Mouse (Mus musculus): ENCODE data around the gene Serpinh1.

Serpinh1 gene

GRCm38 (mm10) chr7:99326128-99326527, 26.9 kb downstream of the Serpinh1 start:
- DNase-seq (ENCODE audit: low spot score) = no peak

- no peak for DNase-seq (ENCODE audit: low spot score)
These were observed 28.2 kb downstream of the Serpinh1 start for GRCm38 (mm10) chr7:99324810-99325209.

GRCm38 (mm10) chr7:99323321-99323700, 29.7 kb downstream of the Serpinh1 start:
- no peak for DNase-seq (ENCODE audit: low spot score)

DNA sequence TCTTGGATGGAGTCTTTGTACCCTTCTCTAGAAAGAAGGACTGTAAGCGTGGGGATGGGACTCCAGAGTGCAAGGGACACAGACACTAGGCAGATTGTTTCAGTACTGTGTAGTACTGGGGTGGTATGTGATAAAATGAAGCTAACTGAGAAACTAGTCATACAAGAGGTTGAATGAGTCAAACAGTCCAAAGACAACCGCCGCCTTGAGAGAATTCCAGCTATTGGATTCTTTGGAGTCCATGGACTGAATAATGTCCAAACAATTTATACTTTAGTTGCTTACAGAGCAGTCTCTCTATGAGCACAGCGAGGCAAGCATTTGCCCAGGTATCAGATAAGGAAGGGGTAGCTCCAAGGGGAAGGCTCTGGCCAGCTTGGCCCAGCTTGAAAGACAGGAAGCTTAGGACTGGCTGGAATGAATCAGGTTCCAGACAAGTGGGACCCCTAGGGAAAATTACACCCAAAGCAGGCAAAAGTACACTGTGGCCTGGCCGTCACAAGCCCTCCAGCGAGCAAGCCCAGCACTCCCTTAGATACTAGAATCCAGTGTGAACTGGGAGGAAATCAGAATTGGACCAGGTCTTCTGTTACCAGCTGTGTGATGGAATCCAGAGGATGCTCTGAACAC, 30.2 kb downstream of the Serpinh1 start:
- no peak for DNase-seq (ENCODE audit: low spot score)

DNA sequence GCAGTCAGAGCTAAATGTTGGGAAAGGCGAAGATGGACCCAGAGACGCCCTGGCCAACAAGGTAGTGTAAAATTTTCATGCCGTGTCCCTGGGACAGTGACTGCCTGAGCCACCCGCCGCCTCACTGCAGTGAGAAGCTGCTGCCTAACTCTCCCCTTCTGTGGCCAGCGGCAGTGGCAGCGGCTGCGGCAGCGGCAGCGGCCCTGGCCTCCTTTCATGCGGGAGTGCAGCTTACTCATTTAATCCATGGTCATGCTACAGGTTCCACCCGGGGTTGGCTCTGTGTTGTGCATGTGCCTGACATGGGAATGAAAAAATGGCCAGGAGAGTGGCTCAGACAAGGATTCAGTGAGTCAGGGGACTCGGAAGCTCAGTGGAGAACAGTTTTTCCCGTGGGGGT, 32.5 kb downstream of the Serpinh1 start:
- DNase-seq (ENCODE audit: low spot score) = no peak

- no peak for DNase-seq (ENCODE audit: low spot score)
These were observed 35.6 kb downstream of the Serpinh1 start for GRCm38 (mm10) chr7:99317475-99317874.

GRCm38 (mm10) chr7:99316207-99316606, 36.8 kb downstream of the Serpinh1 start:
- no peak for DNase-seq (ENCODE audit: low spot score)

DNA sequence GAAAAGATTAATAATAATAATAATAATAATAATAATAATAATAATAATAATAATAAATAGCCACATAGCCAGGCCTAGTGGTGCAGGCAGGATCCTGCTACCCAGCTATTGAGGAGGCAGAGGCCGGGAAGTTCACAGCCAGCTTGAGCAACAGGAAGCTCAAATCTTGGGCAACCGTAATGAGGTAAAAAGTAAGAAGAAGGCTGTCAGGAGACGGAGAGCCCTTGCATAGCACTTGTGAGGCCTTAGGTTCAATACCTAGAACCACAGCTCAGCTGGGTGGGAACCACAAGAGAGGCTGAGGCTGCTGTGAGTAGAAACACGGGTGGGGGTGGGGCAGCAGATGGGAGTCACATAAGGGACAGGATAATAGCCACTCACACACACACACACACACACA, 38.5 kb downstream of the Serpinh1 start:
- DNase-seq (ENCODE audit: low spot score) = no peak

GRCm38 (mm10) chr7:99313253-99313652, 39.8 kb downstream of the Serpinh1 start:
- DNase-seq (ENCODE audit: low spot score) = no peak

DNA sequence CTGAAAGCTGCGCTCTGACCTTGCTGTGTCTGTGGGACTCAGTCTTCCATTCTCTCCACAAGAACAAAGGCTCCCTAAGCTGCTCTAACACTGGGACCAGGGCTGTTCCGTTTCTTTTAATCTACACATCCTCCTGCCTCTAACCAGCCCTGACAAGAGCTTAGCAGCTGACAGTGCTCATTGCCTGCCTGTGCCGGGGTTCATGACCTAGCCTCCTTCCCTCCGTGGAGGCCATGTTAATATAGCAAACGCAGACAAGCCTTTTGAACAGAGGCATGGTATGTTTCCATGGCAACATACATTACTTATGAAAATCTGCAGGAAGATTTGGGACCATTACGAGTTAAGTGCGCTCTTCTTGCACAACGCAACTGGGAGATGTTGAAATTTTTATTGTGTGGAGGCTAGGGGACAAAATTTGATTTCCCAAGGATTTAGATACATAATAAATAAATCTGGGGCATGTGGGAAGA, 40.3 kb downstream of the Serpinh1 start:
- DNase-seq (ENCODE audit: low spot score) = no peak

- DNase-seq (ENCODE audit: low spot score) = no peak
These were observed 41.0 kb downstream of the Serpinh1 start for GRCm38 (mm10) chr7:99312058-99312457.

GRCm38 (mm10) chr7:99311433-99311832, 41.6 kb downstream of the Serpinh1 start:
- DNase-seq (ENCODE audit: low spot score) = no peak

DNA sequence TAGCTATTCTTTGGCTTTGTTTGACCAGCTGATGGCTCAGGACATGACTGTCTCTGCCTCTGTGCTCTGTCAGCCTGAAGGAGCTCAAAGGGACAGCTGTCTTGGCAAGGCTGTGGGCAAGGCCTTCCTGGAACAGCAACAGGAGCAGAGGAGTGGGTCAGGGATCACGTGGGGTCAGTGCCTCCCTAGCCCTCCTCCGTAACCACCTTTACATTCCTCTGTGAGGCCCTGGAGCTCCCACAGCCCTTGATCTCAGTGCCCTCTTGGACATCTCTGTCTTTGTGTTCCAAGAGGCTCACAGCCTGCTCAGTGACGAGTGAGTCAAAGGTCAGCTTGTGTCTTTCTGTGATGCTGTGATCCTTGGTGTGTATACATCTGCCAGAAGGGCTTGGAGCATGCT, 46.4 kb downstream of the Serpinh1 start:
- no peak for DNase-seq (ENCODE audit: low spot score)

DNA sequence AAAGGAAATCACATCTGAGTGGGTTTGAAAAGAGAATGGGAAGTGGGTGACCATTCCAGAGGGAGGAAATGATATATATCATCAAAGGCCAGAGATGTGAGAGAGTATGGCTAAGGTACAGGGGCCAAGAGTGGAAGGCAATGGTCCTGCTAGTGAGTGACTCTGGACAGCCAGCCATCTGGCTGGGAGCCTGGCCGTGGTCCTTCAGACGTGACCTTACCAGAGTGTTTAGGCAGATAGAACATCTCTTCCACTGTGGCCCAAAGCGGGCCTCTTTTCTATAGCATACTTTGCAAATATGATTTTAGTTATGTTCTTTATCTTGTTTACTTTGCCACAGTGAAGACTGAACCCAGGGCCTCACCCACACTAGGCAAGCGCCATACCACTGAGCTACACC, 47.4 kb downstream of the Serpinh1 start:
- no peak for DNase-seq (ENCODE audit: low spot score)

DNA sequence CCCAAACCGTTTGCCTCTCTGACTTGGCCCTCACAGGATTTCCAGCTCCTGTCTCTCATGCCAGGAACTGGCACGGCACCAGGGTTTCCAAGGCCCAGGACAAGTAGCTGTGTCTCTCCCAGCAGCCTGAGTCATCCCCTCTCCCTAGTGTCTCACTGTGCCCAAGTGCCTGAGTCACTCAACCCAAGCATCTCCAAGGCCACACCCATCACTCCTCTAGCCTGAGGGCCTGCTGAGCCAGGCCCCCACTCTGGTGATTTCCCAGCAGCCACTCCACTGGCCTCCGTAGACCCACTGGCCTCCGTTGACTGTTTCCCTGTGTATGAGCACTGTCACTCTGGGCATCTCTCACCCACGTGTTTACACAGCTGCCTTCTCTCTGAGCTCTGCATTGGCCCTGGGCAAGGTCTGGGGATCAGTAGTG, 48.1 kb downstream of the Serpinh1 start:
- no peak for DNase-seq (ENCODE audit: low spot score)

GRCm38 (mm10) chr7:99304029-99304428, 49.0 kb downstream of the Serpinh1 start:
- no peak for DNase-seq (ENCODE audit: low spot score)

DNA sequence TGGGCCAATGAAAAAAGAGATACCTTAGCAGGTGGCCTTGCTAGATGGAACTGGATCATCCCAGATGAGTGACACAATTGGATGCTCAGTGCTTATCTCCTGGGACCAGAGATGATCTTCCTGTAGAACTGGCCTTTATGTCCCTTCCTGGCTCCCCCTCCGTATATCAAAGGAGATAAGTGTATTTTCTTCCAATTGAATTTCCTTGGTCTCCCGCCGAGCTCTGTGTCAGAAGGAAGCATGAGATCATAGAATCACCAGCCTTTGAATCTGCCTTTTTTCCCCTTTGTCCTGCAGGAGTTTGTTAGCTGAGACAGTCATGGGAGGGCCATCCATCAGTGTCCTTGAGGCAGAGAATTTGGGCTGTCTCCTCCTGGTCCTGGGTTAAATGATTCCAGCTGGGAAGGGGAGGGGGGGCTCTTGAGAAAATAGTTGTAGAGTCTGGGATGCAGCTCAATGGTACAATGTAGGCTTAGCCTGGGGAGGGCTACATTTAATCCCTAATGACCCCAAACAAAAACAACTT, 52.3 kb downstream of the Serpinh1 start:
- DNase-seq (ENCODE audit: low spot score) = no peak

Data from urinary bladder, postnatal 10 days (tissue).